20 mouse cellular contexts compared by ENCODE assay signal in the genomic region with DNA sequence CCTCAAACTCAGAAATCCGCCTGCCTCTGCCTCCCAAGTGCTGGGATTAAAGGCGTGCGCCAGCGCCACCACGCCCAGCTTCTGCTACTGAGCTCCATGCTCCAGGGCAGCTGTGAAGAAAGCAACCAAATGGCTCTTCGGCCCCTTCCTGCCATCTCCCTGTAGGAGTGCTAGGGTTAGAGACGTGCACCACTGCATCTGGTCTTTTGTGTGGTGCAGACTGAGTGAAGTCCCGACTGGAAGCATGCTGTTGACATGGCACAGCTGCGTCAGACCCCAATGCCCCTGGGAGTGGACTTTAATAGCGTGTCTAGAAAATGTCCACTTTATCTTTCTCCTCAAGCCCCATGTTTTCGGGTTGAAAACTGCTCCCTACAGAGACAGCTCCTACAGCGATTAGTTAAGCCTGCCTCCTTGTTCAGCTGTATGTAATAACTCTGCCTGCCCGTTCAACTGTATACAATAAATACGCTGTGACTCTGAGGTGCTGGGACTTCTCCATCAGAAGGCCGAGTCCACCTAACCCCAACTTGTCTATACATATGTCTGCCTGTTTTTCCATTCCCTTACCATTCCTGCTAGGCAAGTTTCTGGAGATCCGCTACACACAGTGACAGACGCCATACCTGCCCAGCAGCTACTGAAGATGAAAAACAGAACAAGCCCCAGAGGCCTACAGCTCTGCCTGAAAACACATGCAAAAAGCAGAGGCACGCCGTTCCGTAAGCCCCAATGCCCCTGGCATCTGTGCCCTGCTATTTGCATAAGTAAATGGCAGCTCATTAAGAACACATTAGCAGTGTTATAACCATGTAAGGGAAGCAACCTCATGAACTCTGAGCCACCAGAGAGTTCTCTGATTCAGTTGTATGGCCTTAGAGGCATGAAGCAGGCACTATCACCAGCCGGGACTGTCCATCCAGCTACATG.
DNase-seq lines count a peak whose midpoint lies in the region; ATAC-seq lines count a peak whose summit lies in the region.
"Had no signal": no experiment of that assay in that cellular context is flagged by ENCODE, and none has a peak within 500 bp of the region (broad histone marks: within the 10 kb centered on the region; RNA-seq: fewer than 3 reads in every experiment).

No protein-coding gene starts in this region.

- no peaks in the 10 kb centered on the region for H3K4me1 ChIP-seq in kidney, embryonic 15.5 days
- H3K4me1 ChIP-seq in forebrain, embryonic 15.5 days, result peaks cover 22% of the 10 kb centered on the region
- peaks cover 25% of the 10 kb centered on the region for H3K4me1 ChIP-seq in hindbrain, embryonic 15.5 days (replicated peaks)
- peaks cover 25% of the 10 kb centered on the region for H3K4me1 ChIP-seq in neural tube, embryonic 13.5 days (replicated peaks)

- DNase-seq in kidney, postnatal 4 days, result no peak
- no peak for DNase-seq in layer of hippocampus, postnatal 36 days
- DNase-seq: adrenal gland, postnatal 25 days; cerebellum, adult 9-10 months; gastrocnemius, postnatal 10 days; heart, adult 18-20 months; kidney, adult 9 months; lung, embryonic 14.5 days; lung, postnatal 4 days; spleen, adult 18-20 months had no signal

- no peaks in the 10 kb centered on the region for H3K36me3 ChIP-seq in kidney, embryonic 15.5 days
- H3K36me3 ChIP-seq in forebrain, embryonic 15.5 days, result no peaks in the 10 kb centered on the region
- no peaks in the 10 kb centered on the region for H3K36me3 ChIP-seq in hindbrain, embryonic 15.5 days
- no peaks in the 10 kb centered on the region for H3K36me3 ChIP-seq in neural tube, embryonic 13.5 days
- H3K36me3 ChIP-seq: limb, embryonic 10.5 days had no signal

- ATAC-seq in kidney, embryonic 15.5 days (replicated peaks; ENCODE audit: low FRiP score), result 0 out of 2 replicates have a peak, but pooled peaks have one; percentile 12
- ATAC-seq in forebrain, embryonic 15.5 days (replicated peaks), result peak; percentile 59; the same call in 1 of the 2 replicates
- peak; percentile 59; the same call in 1 of the 2 replicates for ATAC-seq in hindbrain, embryonic 15.5 days (ENCODE audit: low FRiP score, low read depth)
- peak; percentile 77 for ATAC-seq in neural tube, embryonic 13.5 days (ENCODE audit: low read depth)
- no peak for ATAC-seq in monocyte, adult 5-6 weeks (replicated peaks; ENCODE audit: insufficient number of reproducible peaks, low FRiP score, low TSS enrichment, poor library complexity, severe bottlenecking)
- ATAC-seq: activated CD4-positive, CD25-positive, alpha-beta regulatory T cell, adult 4 months; inflammation-experienced regulatory T-cells, adult 6 months; Patski had no signal

- no peaks in the 10 kb centered on the region for H3K9me3 ChIP-seq in kidney, embryonic 15.5 days (replicated peaks)
- no peaks in the 10 kb centered on the region for H3K9me3 ChIP-seq in forebrain, embryonic 15.5 days
- H3K9me3 ChIP-seq in hindbrain, embryonic 15.5 days, result no peaks in the 10 kb centered on the region
- H3K9me3 ChIP-seq in neural tube, embryonic 13.5 days, result no peaks in the 10 kb centered on the region
- H3K9me3 ChIP-seq: limb, embryonic 10.5 days had no signal

- no peak overlapping the region for H3K4me2 ChIP-seq in kidney, embryonic 15.5 days
- no peak overlapping the region for H3K4me2 ChIP-seq in forebrain, embryonic 15.5 days (replicated peaks)
- H3K4me2 ChIP-seq in hindbrain, embryonic 15.5 days, result no peak overlapping the region
- no peak overlapping the region for H3K4me2 ChIP-seq in neural tube, embryonic 13.5 days
- H3K4me2 ChIP-seq: liver, embryonic 11.5 days; lung, embryonic 14.5 days had no signal

- 76% methylated on average over 21 of the region's 21 CpGs for WGBS in kidney, embryonic 15.5 days
- WGBS in forebrain, embryonic 15.5 days, result 71% methylated on average over 21 of the region's 21 CpGs
- WGBS in hindbrain, embryonic 15.5 days, result 52% methylated on average over 21 of the region's 21 CpGs
- 51% methylated on average over 21 of the region's 21 CpGs for WGBS in neural tube, embryonic 13.5 days

- no peak overlapping the region for H3K4me3 ChIP-seq in kidney, embryonic 15.5 days (replicated peaks)
- H3K4me3 ChIP-seq in forebrain, embryonic 15.5 days, result no peak overlapping the region
- H3K4me3 ChIP-seq in hindbrain, embryonic 15.5 days, result no peak overlapping the region
- no peak overlapping the region for H3K4me3 ChIP-seq in neural tube, embryonic 13.5 days
- H3K4me3 ChIP-seq: limb, embryonic 10.5 days had no signal

- H3K9ac ChIP-seq in kidney, embryonic 15.5 days, result no peak overlapping the region
- no peak overlapping the region for H3K9ac ChIP-seq in forebrain, embryonic 15.5 days (replicated peaks)
- no peak overlapping the region for H3K9ac ChIP-seq in hindbrain, embryonic 15.5 days
- H3K9ac ChIP-seq in neural tube, embryonic 13.5 days, result no peak overlapping the region
- H3K9ac ChIP-seq: lung, embryonic 14.5 days had no signal

- no peaks in the 10 kb centered on the region for H3K27me3 ChIP-seq in kidney, embryonic 15.5 days
- H3K27me3 ChIP-seq in forebrain, embryonic 15.5 days, result no peaks in the 10 kb centered on the region
- H3K27me3 ChIP-seq in hindbrain, embryonic 15.5 days, result no peaks in the 10 kb centered on the region
- H3K27me3 ChIP-seq in neural tube, embryonic 13.5 days, result no peaks in the 10 kb centered on the region

- H3K27ac ChIP-seq in kidney, embryonic 15.5 days, result no peak overlapping the region
- H3K27ac ChIP-seq in forebrain, embryonic 15.5 days (replicated peaks), result no peak overlapping the region
- peak overlapping the region; percentile 3; the same call in 1 of the 2 replicates for H3K27ac ChIP-seq in hindbrain, embryonic 15.5 days (replicated peaks)
- H3K27ac ChIP-seq in neural tube, embryonic 13.5 days (replicated peaks), result peak overlapping the region; percentile 61
- H3K27ac ChIP-seq: limb, embryonic 10.5 days had no signal

Comparison
In these comparisons a context has a peak if more than half of its experiments do, and no peak if none do; other contexts are left out.
1. H3K27ac ChIP-seq: peak in hindbrain, embryonic 15.5 days (single experiment) and neural tube, embryonic 13.5 days (single experiment); none in kidney, embryonic 15.5 days (single experiment) and forebrain, embryonic 15.5 days (single experiment).